Mouse (Mus musculus): ENCODE data around the gene Igfbp6.

The Igfbp6 gene

GRCm38 (mm10) chr15:102108651-102109525 lies 35.3 kb upstream of the Igfbp6 start:
- DNase-seq (ENCODE audit: low read depth, low spot score) = peak; percentile 90

- no peak for DNase-seq (ENCODE audit: low read depth, low spot score)
These were observed 33.9 kb upstream of the Igfbp6 start for GRCm38 (mm10) chr15:102110271-102110670.

- DNase-seq (ENCODE audit: low read depth, low spot score) = no peak
These were observed 33.3 kb upstream of the Igfbp6 start for GRCm38 (mm10) chr15:102110701-102111494.

GRCm38 (mm10) chr15:102111495-102111829 lies 32.7 kb upstream of the Igfbp6 start:
- DNase-seq (ENCODE audit: low read depth, low spot score) = no peak

- no peak for DNase-seq (ENCODE audit: low read depth, low spot score)
These were observed 32.0 kb upstream of the Igfbp6 start for GRCm38 (mm10) chr15:102112181-102112580.

- no peak for DNase-seq (ENCODE audit: low read depth, low spot score)
These were observed 31.3 kb upstream of the Igfbp6 start for GRCm38 (mm10) chr15:102112827-102113226.

- no peak for DNase-seq (ENCODE audit: low read depth, low spot score)
These were observed 30.5 kb upstream of the Igfbp6 start for GRCm38 (mm10) chr15:102113674-102114073.

- no peak for DNase-seq (ENCODE audit: low read depth, low spot score)
These were observed 29.4 kb upstream of the Igfbp6 start for GRCm38 (mm10) chr15:102114651-102115260.

GRCm38 (mm10) chr15:102115731-102116231 lies 28.4 kb upstream of the Igfbp6 start:
- peak; percentile 73 for DNase-seq (ENCODE audit: low read depth, low spot score)

GRCm38 (mm10) chr15:102116753-102117415 lies 27.3 kb upstream of the Igfbp6 start:
- no peak for DNase-seq (ENCODE audit: low read depth, low spot score)

GRCm38 (mm10) chr15:102117461-102118443 lies 26.4 kb upstream of the Igfbp6 start:
- DNase-seq (ENCODE audit: low read depth, low spot score) = no peak

GRCm38 (mm10) chr15:102118591-102118990 lies 25.6 kb upstream of the Igfbp6 start:
- DNase-seq (ENCODE audit: low read depth, low spot score) = no peak

GRCm38 (mm10) chr15:102119121-102119830 lies 24.9 kb upstream of the Igfbp6 start:
- DNase-seq (ENCODE audit: low read depth, low spot score) = no peak

- no peak for DNase-seq (ENCODE audit: low read depth, low spot score)
These were observed 24.4 kb upstream of the Igfbp6 start for GRCm38 (mm10) chr15:102119831-102120170.

- no peak for DNase-seq (ENCODE audit: low read depth, low spot score)
These were observed 23.6 kb upstream of the Igfbp6 start for GRCm38 (mm10) chr15:102120530-102120929.

- DNase-seq (ENCODE audit: low read depth, low spot score) = no peak
These were observed 17.9 kb upstream of the Igfbp6 start for GRCm38 (mm10) chr15:102126303-102126702.

GRCm38 (mm10) chr15:102133314-102133713 lies 10.8 kb upstream of the Igfbp6 start:
- DNase-seq (ENCODE audit: low read depth, low spot score) = no peak

- no peak for DNase-seq (ENCODE audit: low read depth, low spot score)
These were observed 9.5 kb upstream of the Igfbp6 start for GRCm38 (mm10) chr15:102134709-102135108.

- no peak for DNase-seq (ENCODE audit: low read depth, low spot score)
These were observed 8.5 kb upstream of the Igfbp6 start for GRCm38 (mm10) chr15:102135522-102136128.
